Mouse (Mus musculus): ENCODE data around the gene Mtmr4. TPM values are rescaled to one million over a fixed set of nuclear protein-coding genes. Genes with fewer than 3 reads are reported as not detected.

Gene Mtmr4
- polyA plus RNA-seq, 1 experiment from 2014 or later: 44.3 TPM

GRCm38 (mm10) chr11:87662822-87663221, 70.9 kb downstream of the Mtmr4 start:
- 10% methylated on average over 14 of the region's 14 CpGs for WGBS
- Histone ChIP-seq H3K36me3 (ENCODE audit: control insufficient read depth, insufficient read depth, low read length) (no peaks in the 10 kb centered on the region), H3K4me2 (replicated peaks; ENCODE audit: low read depth, low read length) (peak overlapping the region; percentile 41), H3K4me1 (ENCODE audit: control insufficient read depth, insufficient read depth, low read length) (no peaks in the 10 kb centered on the region), H3K9ac (ENCODE audit: low read depth, low read length) (peak overlapping the region; percentile 49; the same call in 1 of the 2 replicates), H3K27me3 (ENCODE audit: control insufficient read depth, insufficient read depth, low read length) (peaks cover 5% of the 10 kb centered on the region; the same call in 1 of the 2 replicates), H3K9me3 (ENCODE audit: control insufficient read depth, low read length) (no peaks in the 10 kb centered on the region), H3K4me3 (ENCODE audit: low read length) (peak overlapping the region; percentile 38), H3K27ac (ENCODE audit: low read depth, low read length) (no peak overlapping the region)
- no peak for ATAC-seq (ENCODE audit: low FRiP score, low TSS enrichment)

- no peaks in the 10 kb centered on the region for H3K36me3 ChIP-seq (ENCODE audit: control insufficient read depth, insufficient read depth, low read length)
- H3K4me2 ChIP-seq (replicated peaks; ENCODE audit: low read depth, low read length): peak overlapping the region; percentile 18; the same call in 1 of the 2 replicates
- peak overlapping the region; percentile 49; the same call in 1 of the 2 replicates for H3K9ac ChIP-seq (ENCODE audit: low read depth, low read length)
- 70% methylated on average over 6 of the region's 6 CpGs for WGBS
- ATAC-seq (ENCODE audit: low FRiP score, low TSS enrichment): no peak
- no peaks in the 10 kb centered on the region for H3K9me3 ChIP-seq (ENCODE audit: control insufficient read depth, low read length)
- no peaks in the 10 kb centered on the region for H3K4me1 ChIP-seq (ENCODE audit: control insufficient read depth, insufficient read depth, low read length)
- H3K27ac ChIP-seq (ENCODE audit: low read depth, low read length): no peak overlapping the region
- H3K27me3 ChIP-seq (ENCODE audit: control insufficient read depth, insufficient read depth, low read length): peaks cover 5% of the 10 kb centered on the region; the same call in 1 of the 2 replicates
- H3K4me3 ChIP-seq (ENCODE audit: low read length): peak overlapping the region; percentile 38
Measured at GRCm38 (mm10) chr11:87663948-87664347, 72.0 kb downstream of the Mtmr4 start.

- no peak overlapping the region for H3K27ac ChIP-seq (ENCODE audit: low read depth, low read length)
- H3K4me3 ChIP-seq (ENCODE audit: low read length): peak overlapping the region; percentile 38
- H3K27me3 ChIP-seq (ENCODE audit: control insufficient read depth, insufficient read depth, low read length): peaks cover 5% of the 10 kb centered on the region; the same call in 1 of the 2 replicates
- no peak for ATAC-seq (ENCODE audit: low FRiP score, low TSS enrichment)
- peak overlapping the region; percentile 18 for H3K4me2 ChIP-seq (replicated peaks; ENCODE audit: low read depth, low read length)
- peak overlapping the region; percentile 49; the same call in 1 of the 2 replicates for H3K9ac ChIP-seq (ENCODE audit: low read depth, low read length)
- H3K9me3 ChIP-seq (ENCODE audit: control insufficient read depth, low read length): no peaks in the 10 kb centered on the region
- no peaks in the 10 kb centered on the region for H3K4me1 ChIP-seq (ENCODE audit: control insufficient read depth, insufficient read depth, low read length)
- no peaks in the 10 kb centered on the region for H3K36me3 ChIP-seq (ENCODE audit: control insufficient read depth, insufficient read depth, low read length)
- 65% methylated on average over 12 of the region's 12 CpGs for WGBS
Measured at GRCm38 (mm10) chr11:87664521-87664920, 72.6 kb downstream of the Mtmr4 start.

- Histone ChIP-seq H3K4me2 (replicated peaks; ENCODE audit: low read depth, low read length) (peak overlapping the region; percentile 16; the same call in 1 of the 2 replicates), H3K4me1 (ENCODE audit: control insufficient read depth, insufficient read depth, low read length) (no peaks in the 10 kb centered on the region), H3K9me3 (ENCODE audit: control insufficient read depth, low read length) (no peaks in the 10 kb centered on the region), H3K4me3 (ENCODE audit: low read length) (peak overlapping the region; percentile 12; the same call in 1 of the 2 replicates), H3K36me3 (ENCODE audit: control insufficient read depth, insufficient read depth, low read length) (no peaks in the 10 kb centered on the region), H3K9ac (ENCODE audit: low read depth, low read length) (no peak overlapping the region), H3K27ac (ENCODE audit: low read depth, low read length) (no peak overlapping the region), H3K27me3 (ENCODE audit: control insufficient read depth, insufficient read depth, low read length) (peaks cover 5% of the 10 kb centered on the region; the same call in 1 of the 2 replicates)
- WGBS: 63% methylated on average over 6 of the region's 6 CpGs
- no peak for ATAC-seq (ENCODE audit: low FRiP score, low TSS enrichment)
Measured at GRCm38 (mm10) chr11:87665224-87665623, 73.3 kb downstream of the Mtmr4 start.

GRCm38 (mm10) chr11:87665658-87666057, 73.7 kb downstream of the Mtmr4 start:
- H3K27me3 ChIP-seq (ENCODE audit: control insufficient read depth, insufficient read depth, low read length): peaks cover 5% of the 10 kb centered on the region; the same call in 1 of the 2 replicates
- H3K36me3 ChIP-seq (ENCODE audit: control insufficient read depth, insufficient read depth, low read length): no peaks in the 10 kb centered on the region
- H3K9ac ChIP-seq (ENCODE audit: low read depth, low read length): peak overlapping the region; percentile 40; the same call in 1 of the 2 replicates
- 80% methylated on average over 2 of the region's 2 CpGs for WGBS
- no peak for ATAC-seq (ENCODE audit: low FRiP score, low TSS enrichment)
- no peaks in the 10 kb centered on the region for H3K9me3 ChIP-seq (ENCODE audit: control insufficient read depth, low read length)
- no peaks in the 10 kb centered on the region for H3K4me1 ChIP-seq (ENCODE audit: control insufficient read depth, insufficient read depth, low read length)
- no peak overlapping the region for H3K27ac ChIP-seq (ENCODE audit: low read depth, low read length)
- H3K4me2 ChIP-seq (replicated peaks; ENCODE audit: low read depth, low read length): peak overlapping the region; percentile 19
- peak overlapping the region; percentile 28 for H3K4me3 ChIP-seq (ENCODE audit: low read length)

Other genes starting within 250 kb of the Mtmr4 start
- gene Ppm1e, start 233.1 kb upstream of the Mtmr4 start, polyA plus RNA-seq (2014; fragmentation: Nextera tagmentation; extraction: Ambion mirVana): 3.7 and 4.2 TPM in 2 replicates
- gene Rad51c, start 187.2 kb upstream of the Mtmr4 start, polyA plus RNA-seq (2014; fragmentation: Nextera tagmentation; extraction: Ambion mirVana): 7.4 and 8.2 TPM in 2 replicates
- gene Tex14, start 187.1 kb upstream of the Mtmr4 start, polyA plus RNA-seq (2014; fragmentation: Nextera tagmentation; extraction: Ambion mirVana): 0.27 and 0.71 TPM in 2 replicates
- not detected in 2 replicates for gene Gm11492, start 25.5 kb upstream of the Mtmr4 start, polyA plus RNA-seq (2014; fragmentation: Nextera tagmentation; extraction: Ambion mirVana)
- 35.6 and 37.9 TPM in 2 replicates for gene Sept4, start 23.3 kb upstream of the Mtmr4 start, polyA plus RNA-seq (2014; fragmentation: Nextera tagmentation; extraction: Ambion mirVana)
- gene Hsf5, start 25.0 kb downstream of the Mtmr4 start, polyA plus RNA-seq (2014; fragmentation: Nextera tagmentation; extraction: Ambion mirVana): 0.23 and 0.24 TPM in 2 replicates
- 5.9 and 10.4 TPM in 2 replicates for gene Rnf43, start 70.6 kb downstream of the Mtmr4 start, polyA plus RNA-seq (2014; fragmentation: Nextera tagmentation; extraction: Ambion mirVana)
- gene Supt4a, start 145.4 kb downstream of the Mtmr4 start, polyA plus RNA-seq (2014; fragmentation: Nextera tagmentation; extraction: Ambion mirVana): 188 and 200 TPM in 2 replicates
- gene Tspoap1, start 168.4 kb downstream of the Mtmr4 start, polyA plus RNA-seq (2014; fragmentation: Nextera tagmentation; extraction: Ambion mirVana): 3.0 and 4.2 TPM in 2 replicates
- gene Mpo, start 201.4 kb downstream of the Mtmr4 start, polyA plus RNA-seq (2014; fragmentation: Nextera tagmentation; extraction: Ambion mirVana): 0.41 TPM in 1 of 2 replicates, not detected in the other
- gene Lpo, start 236.1 kb downstream of the Mtmr4 start, polyA plus RNA-seq (2014; fragmentation: Nextera tagmentation; extraction: Ambion mirVana): 0.10 TPM in 1 of 2 replicates, not detected in the other